Mouse (Mus musculus) small intestine, adult 2 months (tissue): ENCODE data around the gene Btk.

Experiments
- CTCF ChIP-seq: fragments of 200-500 bp; IDR thresholded peaks from 2 replicates; pipeline ENCODE4 v1.5.1; 2012; ENCODE audit warnings: low read depth, mild to moderate bottlenecking, control low read depth, inconsistent platforms, low read length, moderate library complexity, mixed read lengths; ENCODE audit not compliant: insufficient replicate concordance, insufficient read length; ENCODE audit errors: extremely low read depth
- POLR2A ChIP-seq: fragments of 200-500 bp; IDR thresholded peaks from 2 replicates; pipeline ENCODE4 v1.6.1; 2012; ENCODE audit warnings: low read depth, mild to moderate bottlenecking, control low read depth, inconsistent platforms, low read length, moderate library complexity

DNA sequence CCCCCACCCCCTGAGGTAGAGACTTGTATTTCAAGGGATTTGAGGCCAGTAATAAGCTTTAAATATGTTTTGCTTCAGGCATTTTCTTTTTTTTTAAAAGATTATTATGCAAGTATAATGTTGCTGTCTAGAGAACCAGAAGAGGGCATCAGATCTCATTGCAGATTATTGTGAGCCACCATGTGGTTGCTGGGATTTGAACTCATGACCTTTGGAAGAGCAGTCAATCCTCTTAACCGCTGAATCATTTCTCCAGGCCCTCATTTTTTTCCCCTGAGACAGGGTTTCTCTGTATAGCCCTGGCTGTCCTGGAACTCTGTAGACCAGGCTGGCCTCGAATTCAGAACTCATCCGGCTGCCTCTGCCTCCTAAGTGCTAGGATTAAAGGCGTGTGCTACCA lies 4.9 kb upstream of the Btk start:
- TF ChIP-seq CTCF: no peak
- no peak for TF ChIP-seq POLR2A
